Mouse (Mus musculus) intestine, embryonic 15.5 days (tissue): ENCODE data around the gene Psmb7. TPM values are rescaled to one million over a fixed set of nuclear protein-coding genes. Genes with fewer than 3 reads are reported as not detected.
A peak's percentile ranks its signal among the peaks of the same experiment; 100 is the strongest.

ENCODE experiments used
- ATAC-seq: fragments of 200-750 bp; cut with Nextera tagmentation; 2 replicates; pipeline ENCODE4 v1.8.0; 2017; ENCODE audit warnings: moderate TSS enrichment, moderate library complexity
- H3K27ac ChIP-seq: fragments of 300-500 bp; sonication (generic); 2 replicates; pipeline ENCODE4 v1.5.1; 2015; ENCODE audit warnings: mild to moderate bottlenecking, inconsistent platforms
- H3K27me3 ChIP-seq: fragments of 300-500 bp; sonication (generic); replicated peaks from 2 replicates; pipeline ENCODE4 v1.6.1; 2015; ENCODE audit warnings: inconsistent platforms
- H3K36me3 ChIP-seq: fragments of 300-500 bp; sonication (generic); 2 replicates; pipeline ENCODE4 v1.6.1; 2015; ENCODE audit warnings: inconsistent platforms
- H3K4me1 ChIP-seq: fragments of 300-500 bp; sonication (generic); replicated peaks from 2 replicates; pipeline ENCODE4 v1.6.1; 2015; ENCODE audit warnings: inconsistent platforms
- H3K4me2 ChIP-seq: fragments of 300-500 bp; sonication (generic); replicated peaks from 2 replicates; pipeline ENCODE4 v1.6.1; 2015; ENCODE audit warnings: mild to moderate bottlenecking, inconsistent platforms
- H3K4me3 ChIP-seq: fragments of 300-500 bp; sonication (generic); replicated peaks from 2 replicates; pipeline ENCODE4 v1.5.1; 2015; ENCODE audit warnings: inconsistent platforms
- H3K9ac ChIP-seq: fragments of 300-500 bp; sonication (generic); 2 replicates; pipeline ENCODE4 v1.6.1; 2015; ENCODE audit warnings: inconsistent platforms
- H3K9me3 ChIP-seq: fragments of 300-500 bp; sonication (generic); 2 replicates; pipeline ENCODE4 v1.6.1; 2016; ENCODE audit warnings: inconsistent platforms
- WGBS: fragments of 180-500 bp; shearing (Covaris S2); methylation state at CpG from one replicate; pipeline ENCODE4 v1.1.7; 2015; 5-methylcytosine and 5-hydroxymethylcytosine counted together
- polyA plus RNA-seq: library from polyadenylated mRNA; unstranded; fragments of >200 nt; fragmentation: Nextera tagmentation; extraction: Ambion mirVana; gene quantifications from 2 replicates; pipeline ENCODE4 v1.2.1, GENCODE M21; 2015

The Psmb7 gene
- polyA plus RNA-seq, 1 experiment from 2014 or later, result 247 TPM

DNA sequence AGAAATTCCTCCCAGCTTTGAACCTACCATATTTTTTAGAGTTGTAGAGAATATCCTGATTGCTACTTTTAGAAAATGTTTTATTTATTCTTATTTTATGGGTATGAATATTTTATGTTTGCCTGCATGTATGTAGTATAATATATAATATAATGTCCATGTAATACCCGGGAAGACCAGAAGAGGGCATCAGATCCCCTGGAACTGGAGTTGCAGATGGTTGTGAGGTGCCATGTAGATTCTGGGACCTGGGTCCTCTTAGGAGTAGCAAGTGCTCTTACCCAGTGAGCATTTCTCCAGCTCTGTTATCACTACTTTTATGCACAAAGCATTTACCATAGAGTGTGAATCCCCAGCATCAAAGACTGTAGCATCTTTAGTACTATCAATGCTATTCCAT lies 17.5 kb upstream of the Psmb7 start:
- no peaks in the 10 kb centered on the region for H3K27me3 ChIP-seq
- no peaks in the 10 kb centered on the region for H3K9me3 ChIP-seq
- no peak overlapping the region for H3K4me3 ChIP-seq
- ATAC-seq, result no peak
- H3K9ac ChIP-seq, result no peak overlapping the region
- H3K4me1 ChIP-seq, result no peaks in the 10 kb centered on the region; the same call in 1 of the 2 replicates
- H3K36me3 ChIP-seq, result no peaks in the 10 kb centered on the region
- no peak overlapping the region for H3K27ac ChIP-seq
- WGBS, result 3% methylated on average over 1 of the region's 1 CpGs
- no peak overlapping the region for H3K4me2 ChIP-seq

DNA sequence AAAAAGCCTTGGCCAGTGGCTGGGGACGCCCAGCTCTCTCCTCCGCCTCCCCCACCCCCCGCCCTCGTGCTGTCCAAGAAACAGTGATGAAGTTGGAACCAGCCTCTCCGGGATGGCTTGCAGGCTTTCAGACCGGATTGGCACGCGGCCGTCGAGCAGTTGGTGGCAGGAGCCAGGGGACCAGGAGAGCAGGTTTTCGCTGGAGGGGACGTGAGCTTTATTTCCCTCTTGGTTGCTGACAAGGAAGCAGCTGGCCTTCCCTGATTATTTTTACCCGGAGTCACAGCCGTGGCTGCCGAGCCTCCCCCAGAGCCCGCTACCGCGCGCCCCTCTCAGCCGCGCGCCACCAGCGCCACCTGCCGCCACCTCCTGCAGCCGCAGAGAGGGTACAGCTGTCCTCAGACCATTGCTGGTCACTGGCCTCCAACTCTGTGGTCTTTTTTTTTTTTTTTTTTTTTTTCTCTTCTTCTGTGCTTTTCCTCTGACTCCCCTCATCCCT lies 14.5 kb upstream of the Psmb7 start:
- Histone ChIP-seq H3K4me2 (peak overlapping the region; percentile 82), H3K27ac (no peak overlapping the region), H3K9me3 (no peaks in the 10 kb centered on the region), H3K36me3 (no peaks in the 10 kb centered on the region), H3K9ac (peak overlapping the region; percentile 42; the same call in 1 of the 2 replicates), H3K27me3 (no peaks in the 10 kb centered on the region), H3K4me1 (no peaks in the 10 kb centered on the region; the same call in 1 of the 2 replicates), H3K4me3 (peak overlapping the region; percentile 42)
- peak; percentile 95 for ATAC-seq
- under 1% methylated on average over 25 of the region's 25 CpGs for WGBS

DNA sequence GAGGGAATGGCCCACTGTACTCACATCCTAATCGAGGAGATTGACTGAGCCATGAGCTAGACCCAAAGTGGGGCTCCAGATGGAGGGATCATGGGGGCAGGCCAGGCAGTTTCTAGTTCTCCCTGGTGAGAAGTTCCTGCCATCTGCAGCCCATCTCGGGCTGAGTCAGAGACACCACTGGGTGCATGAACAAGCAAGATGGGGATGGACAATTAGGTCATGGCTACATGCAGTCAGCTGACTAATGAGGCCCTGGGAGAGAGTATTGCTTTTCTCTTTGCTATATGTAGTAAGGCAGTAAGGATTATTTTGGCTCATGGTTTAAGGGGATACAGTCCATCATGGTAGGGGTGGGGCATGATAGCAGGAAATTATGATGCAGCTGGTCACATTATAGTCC lies 9.8 kb upstream of the Psmb7 start:
- no peak overlapping the region for H3K4me2 ChIP-seq
- H3K27me3 ChIP-seq, result no peaks in the 10 kb centered on the region
- no peaks in the 10 kb centered on the region for H3K9me3 ChIP-seq
- H3K27ac ChIP-seq, result no peak overlapping the region
- whole genome bisulfite sequencing, result 76% methylated on average over 2 of the region's 2 CpGs
- no peaks in the 10 kb centered on the region; the same call in 1 of the 2 replicates for H3K4me1 ChIP-seq
- H3K36me3 ChIP-seq, result no peaks in the 10 kb centered on the region
- no peak overlapping the region for H3K9ac ChIP-seq
- H3K4me3 ChIP-seq, result no peak overlapping the region
- ATAC-seq, result no peak

GRCm38 (mm10) chr2:38653293-38653619 lies 9.4 kb upstream of the Psmb7 start:
- Histone ChIP-seq H3K9me3 (no peaks in the 10 kb centered on the region), H3K4me3 (no peak overlapping the region)
- 87% methylated on average over 5 of the region's 5 CpGs for WGBS

GRCm38 (mm10) chr2:38652565-38653292 lies 8.8 kb upstream of the Psmb7 start:
- Histone ChIP-seq H3K27me3 (no peaks in the 10 kb centered on the region), H3K4me2 (no peak overlapping the region), H3K9me3 (no peaks in the 10 kb centered on the region), H3K4me1 (no peaks in the 10 kb centered on the region), H3K36me3 (no peaks in the 10 kb centered on the region), H3K9ac (no peak overlapping the region), H3K4me3 (no peak overlapping the region), H3K27ac (no peak overlapping the region)
- ATAC-seq, result no peak
- 66% methylated on average over 10 of the region's 10 CpGs for WGBS

More at GRCm38 (mm10) chr2:38653293-38653619, 9.4 kb upstream of the Psmb7 start:
- H3K9ac ChIP-seq, result no peak overlapping the region
- H3K27me3 ChIP-seq, result no peaks in the 10 kb centered on the region
- H3K4me1 ChIP-seq, result no peaks in the 10 kb centered on the region; the same call in 1 of the 2 replicates
- no peak for ATAC-seq
- no peak overlapping the region for H3K27ac ChIP-seq
- H3K4me2 ChIP-seq, result no peak overlapping the region
- H3K36me3 ChIP-seq, result no peaks in the 10 kb centered on the region

DNA sequence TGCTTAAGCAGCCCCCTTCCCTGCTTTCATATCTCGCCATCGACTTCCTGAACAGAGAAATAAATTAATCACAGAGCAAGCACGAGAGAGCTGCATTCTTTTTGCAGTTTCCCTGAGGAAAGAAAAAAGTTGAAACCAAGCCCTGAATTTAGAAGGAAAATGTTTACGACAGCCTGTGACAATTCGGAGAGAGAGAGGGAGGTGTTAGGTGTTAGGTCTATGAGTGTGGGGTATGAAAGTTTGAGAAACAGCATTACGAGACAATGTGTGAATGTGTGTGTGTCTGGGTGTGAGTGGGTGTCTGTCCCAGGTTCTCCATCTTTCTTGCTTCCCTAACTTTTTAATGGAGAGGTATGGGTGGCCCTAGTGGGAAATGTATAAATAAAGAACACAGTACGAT lies 8.2 kb upstream of the Psmb7 start:
- no peak overlapping the region for H3K27ac ChIP-seq
- H3K4me2 ChIP-seq, result no peak overlapping the region
- no peaks in the 10 kb centered on the region for H3K27me3 ChIP-seq
- no peaks in the 10 kb centered on the region for H3K4me1 ChIP-seq
- ATAC-seq, result no peak
- H3K36me3 ChIP-seq, result no peaks in the 10 kb centered on the region
- no peak overlapping the region for H3K9ac ChIP-seq
- H3K4me3 ChIP-seq, result no peak overlapping the region
- 68% methylated on average over 7 of the region's 7 CpGs for WGBS
- no peaks in the 10 kb centered on the region for H3K9me3 ChIP-seq

GRCm38 (mm10) chr2:38650340-38650739 lies 6.5 kb upstream of the Psmb7 start:
- H3K4me3 ChIP-seq, result no peak overlapping the region
- no peak overlapping the region for H3K27ac ChIP-seq
- H3K36me3 ChIP-seq, result no peaks in the 10 kb centered on the region
- no peaks in the 10 kb centered on the region for H3K9me3 ChIP-seq
- WGBS, result 73% methylated on average over 1 of the region's 1 CpGs
- no peaks in the 10 kb centered on the region for H3K27me3 ChIP-seq
- ATAC-seq, result no peak
- H3K9ac ChIP-seq, result no peak overlapping the region
- H3K4me1 ChIP-seq, result no peaks in the 10 kb centered on the region
- H3K4me2 ChIP-seq, result no peak overlapping the region

- Histone ChIP-seq H3K27ac (no peak overlapping the region), H3K9me3 (no peaks in the 10 kb centered on the region), H3K27me3 (no peaks in the 10 kb centered on the region), H3K4me2 (no peak overlapping the region), H3K9ac (no peak overlapping the region), H3K4me1 (no peaks in the 10 kb centered on the region), H3K36me3 (no peaks in the 10 kb centered on the region), H3K4me3 (no peak overlapping the region)
- 63% methylated on average over 7 of the region's 7 CpGs for WGBS
- ATAC-seq, result no peak
Observed at GRCm38 (mm10) chr2:38647661-38648060, 3.8 kb upstream of the Psmb7 start.

- H3K4me3 ChIP-seq, result no peak overlapping the region
- no peaks in the 10 kb centered on the region for H3K36me3 ChIP-seq
- H3K4me2 ChIP-seq, result no peak overlapping the region
- ATAC-seq, result no peak
- H3K4me1 ChIP-seq, result 0 out of 2 replicates have a peak, but pooled peaks cover 2% of the 10 kb centered on the region
- H3K9ac ChIP-seq, result no peak overlapping the region
- no peaks in the 10 kb centered on the region for H3K27me3 ChIP-seq
- WGBS, result 55% methylated on average over 8 of the region's 8 CpGs
- no peak overlapping the region for H3K27ac ChIP-seq
- H3K9me3 ChIP-seq, result no peaks in the 10 kb centered on the region
Observed at GRCm38 (mm10) chr2:38647201-38647606, 3.3 kb upstream of the Psmb7 start.

GRCm38 (mm10) chr2:38645936-38646335 lies 2.0 kb upstream of the Psmb7 start:
- Histone ChIP-seq H3K36me3 (no peaks in the 10 kb centered on the region), H3K27ac (no peak overlapping the region), H3K9ac (no peak overlapping the region), H3K4me3 (no peak overlapping the region), H3K9me3 (no peaks in the 10 kb centered on the region), H3K4me2 (no peak overlapping the region), H3K27me3 (no peaks in the 10 kb centered on the region), H3K4me1 (0 out of 2 replicates have a peak, but pooled peaks cover 2% of the 10 kb centered on the region)
- 0% methylated on average over 3 of the region's 3 CpGs for WGBS
- no peak for ATAC-seq

- H3K36me3 ChIP-seq, result peaks cover 4% of the 10 kb centered on the region; the same call in 1 of the 2 replicates
- H3K9me3 ChIP-seq, result no peaks in the 10 kb centered on the region
- ATAC-seq, result no peak
- no peak overlapping the region for H3K4me2 ChIP-seq
- 95% methylated on average over 1 of the region's 1 CpGs for WGBS
- H3K27me3 ChIP-seq, result no peaks in the 10 kb centered on the region
- 0 out of 2 replicates have a peak, but pooled peaks cover 2% of the 10 kb centered on the region for H3K4me1 ChIP-seq
- no peak overlapping the region for H3K27ac ChIP-seq
- no peak overlapping the region for H3K9ac ChIP-seq
- no peak overlapping the region for H3K4me3 ChIP-seq
Observed at GRCm38 (mm10) chr2:38641761-38642160, 2.1 kb downstream of the Psmb7 start.

- no peaks in the 10 kb centered on the region for H3K9me3 ChIP-seq
- no peak overlapping the region for H3K4me3 ChIP-seq
- H3K9ac ChIP-seq, result no peak overlapping the region
- H3K27ac ChIP-seq, result no peak overlapping the region
- H3K4me1 ChIP-seq, result 0 out of 2 replicates have a peak, but pooled peaks cover 2% of the 10 kb centered on the region
- H3K36me3 ChIP-seq, result peaks cover 20% of the 10 kb centered on the region
- WGBS, result 80% methylated on average over 4 of the region's 4 CpGs
- no peak overlapping the region for H3K4me2 ChIP-seq
- ATAC-seq, result no peak
- H3K27me3 ChIP-seq, result no peaks in the 10 kb centered on the region
Observed at GRCm38 (mm10) chr2:38637716-38638267, 6.1 kb downstream of the Psmb7 start.

DNA sequence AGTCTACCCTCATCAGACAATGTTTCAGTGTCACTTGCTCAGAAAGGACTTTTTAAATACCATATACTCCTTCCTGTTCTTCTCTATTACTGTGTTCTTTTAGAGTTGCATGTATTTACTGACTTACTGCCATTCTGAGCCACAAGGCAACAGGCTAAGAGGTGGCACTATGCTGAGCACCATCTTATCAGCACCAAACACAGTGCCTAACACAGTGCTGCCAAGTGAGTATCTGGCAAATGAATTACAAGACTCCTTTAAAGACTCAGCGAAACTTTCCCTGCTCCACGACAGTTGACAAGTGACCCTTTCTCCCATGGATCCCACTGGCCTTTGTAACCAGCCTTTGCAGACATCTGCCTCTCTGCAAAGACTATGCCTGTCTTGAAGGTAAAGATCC lies 13.3 kb downstream of the Psmb7 start:
- H3K27me3 ChIP-seq, result no peaks in the 10 kb centered on the region
- no peak overlapping the region for H3K27ac ChIP-seq
- H3K4me1 ChIP-seq, result no peaks in the 10 kb centered on the region
- H3K9ac ChIP-seq, result no peak overlapping the region
- peaks cover 40% of the 10 kb centered on the region for H3K36me3 ChIP-seq
- H3K4me3 ChIP-seq, result no peak overlapping the region
- no peak for ATAC-seq
- H3K4me2 ChIP-seq, result no peak overlapping the region
- 88% methylated on average over 2 of the region's 2 CpGs for WGBS
- H3K9me3 ChIP-seq, result no peaks in the 10 kb centered on the region
